Mouse (Mus musculus) stomach, embryonic 14.5 days (tissue): ENCODE measurements around the gene Usp35. TPM values are rescaled to one million over a fixed set of nuclear protein-coding genes. Genes with fewer than 3 reads are reported as not detected.
A peak's percentile ranks its signal among the peaks of the same experiment; 100 is the strongest.

ENCODE experiments used
- ATAC-seq: fragments of 200-750 bp; cut with Nextera tagmentation; 2 replicates; pipeline ENCODE4 v1.8.0; 2017; ENCODE audit warnings: low read depth, moderate TSS enrichment; ENCODE audit not compliant: insufficient number of reproducible peaks, insufficient read depth, low FRiP score
- H3K27ac ChIP-seq: fragments of 300-500 bp; sonication (generic); 2 replicates; pipeline ENCODE4 v1.5.1; 2014; ENCODE audit warnings: mild to moderate bottlenecking, low read length, moderate library complexity, mixed read lengths
- H3K27me3 ChIP-seq: fragments of 300-500 bp; sonication (generic); 2 replicates; pipeline ENCODE4 v1.6.1; 2014; ENCODE audit warnings: low read length, control low read depth, mixed read lengths; ENCODE audit not compliant: control insufficient read depth, insufficient read depth
- H3K36me3 ChIP-seq: fragments of 300-500 bp; sonication (generic); 2 replicates; pipeline ENCODE4 v1.6.1; 2014; ENCODE audit warnings: mild to moderate bottlenecking, control low read depth, low read length, moderate library complexity, mixed read lengths; ENCODE audit not compliant: control insufficient read depth, insufficient read depth
- H3K4me1 ChIP-seq: fragments of 300-500 bp; sonication (generic); 2 replicates; pipeline ENCODE4 v1.6.1; 2014; ENCODE audit warnings: low read length, control low read depth, mixed read lengths; ENCODE audit not compliant: control insufficient read depth, insufficient read depth
- H3K4me2 ChIP-seq: fragments of 300-500 bp; sonication (generic); replicated peaks from 2 replicates; pipeline ENCODE4 v1.6.1; 2014; ENCODE audit warnings: low read depth, low read length, control low read depth
- H3K4me3 ChIP-seq: fragments of 300-500 bp; sonication (generic); 2 replicates; pipeline ENCODE4 v1.5.1; 2014; ENCODE audit warnings: low read depth, low read length, control low read depth
- H3K9ac ChIP-seq: fragments of 300-500 bp; sonication (generic); replicated peaks from 2 replicates; pipeline ENCODE4 v1.6.1; 2014; ENCODE audit warnings: low read depth, mild to moderate bottlenecking, control low read depth, low read length, moderate library complexity, mixed read lengths
- H3K9me3 ChIP-seq: fragments of 300-500 bp; sonication (generic); 2 replicates; pipeline ENCODE4 v1.6.1; 2016; ENCODE audit warnings: low read depth, low read length, control low read depth; ENCODE audit not compliant: control insufficient read depth
- WGBS: fragments of 180-500 bp; shearing (Covaris S2); extraction: QIAGEN DNeasy Blood & Tissue Kit; methylation state at CpG from one replicate; pipeline ENCODE4 v1.1.7; 2014; 5-methylcytosine and 5-hydroxymethylcytosine counted together
- polyA plus RNA-seq: library from polyadenylated mRNA; unstranded; fragments of >200 nt; fragmentation: Nextera tagmentation; extraction: Ambion mirVana; gene quantifications from 2 replicates; pipeline ENCODE4 v1.2.1, GENCODE M21; 2014

The Usp35 gene
- polyA plus RNA-seq, 1 experiment from 2014 or later: 3.4 TPM

DNA sequence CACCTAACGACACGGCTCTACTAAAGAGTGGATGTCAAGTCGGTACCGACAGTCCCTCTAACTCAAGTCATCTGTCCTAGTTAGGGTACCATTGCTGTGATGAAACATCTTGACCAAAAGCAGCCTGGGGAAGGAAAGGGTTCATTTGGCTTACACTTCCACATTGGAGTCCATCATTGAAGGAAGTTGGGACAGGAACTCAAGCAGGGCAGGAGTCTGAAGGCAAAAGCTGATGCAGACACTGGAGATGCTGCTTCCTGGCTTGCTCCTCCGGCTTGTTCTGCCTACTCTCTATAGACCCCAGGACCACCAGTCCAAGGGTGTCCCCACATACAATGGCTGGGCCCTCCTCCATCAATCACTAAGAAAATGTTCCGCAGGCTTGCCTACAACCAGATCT lies 16.2 kb downstream of the Usp35 start:
- no peak overlapping the region for H3K4me2 ChIP-seq
- ATAC-seq: no peak
- H3K4me1 ChIP-seq: no peaks in the 10 kb centered on the region
- H3K27ac ChIP-seq: no peak overlapping the region
- WGBS: 84% methylated on average over 6 of the region's 6 CpGs
- no peak overlapping the region for H3K4me3 ChIP-seq
- peaks cover 5% of the 10 kb centered on the region for H3K36me3 ChIP-seq
- no peaks in the 10 kb centered on the region for H3K9me3 ChIP-seq
- H3K9ac ChIP-seq: no peak overlapping the region
- H3K27me3 ChIP-seq: no peaks in the 10 kb centered on the region

DNA sequence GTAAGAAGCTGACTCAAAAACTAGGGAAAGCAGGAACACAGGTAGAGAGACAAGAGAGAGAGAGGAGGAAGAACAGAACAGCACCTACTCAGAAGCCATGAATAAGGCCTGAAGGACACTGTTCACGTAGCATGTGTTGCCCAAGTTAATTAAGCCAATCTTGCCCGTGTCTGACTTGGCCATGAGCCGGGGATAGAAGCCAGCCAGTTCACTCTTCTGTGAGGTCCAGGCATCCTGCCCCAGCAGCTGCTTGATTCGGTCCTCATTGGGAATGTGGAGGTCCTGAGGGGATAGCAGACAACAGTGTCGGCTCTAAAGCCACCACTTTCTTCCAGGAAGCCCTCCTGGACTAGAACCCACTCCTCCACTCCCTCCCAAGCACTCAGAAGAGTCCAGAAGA lies 17.2 kb downstream of the Usp35 start:
- H3K4me2 ChIP-seq: no peak overlapping the region
- no peak overlapping the region for H3K27ac ChIP-seq
- H3K27me3 ChIP-seq: no peaks in the 10 kb centered on the region
- H3K4me1 ChIP-seq: no peaks in the 10 kb centered on the region
- no peaks in the 10 kb centered on the region for H3K9me3 ChIP-seq
- no peak overlapping the region for H3K4me3 ChIP-seq
- H3K9ac ChIP-seq: no peak overlapping the region
- peaks cover 5% of the 10 kb centered on the region for H3K36me3 ChIP-seq
- 83% methylated on average over 5 of the region's 5 CpGs for WGBS
- ATAC-seq: no peak

DNA sequence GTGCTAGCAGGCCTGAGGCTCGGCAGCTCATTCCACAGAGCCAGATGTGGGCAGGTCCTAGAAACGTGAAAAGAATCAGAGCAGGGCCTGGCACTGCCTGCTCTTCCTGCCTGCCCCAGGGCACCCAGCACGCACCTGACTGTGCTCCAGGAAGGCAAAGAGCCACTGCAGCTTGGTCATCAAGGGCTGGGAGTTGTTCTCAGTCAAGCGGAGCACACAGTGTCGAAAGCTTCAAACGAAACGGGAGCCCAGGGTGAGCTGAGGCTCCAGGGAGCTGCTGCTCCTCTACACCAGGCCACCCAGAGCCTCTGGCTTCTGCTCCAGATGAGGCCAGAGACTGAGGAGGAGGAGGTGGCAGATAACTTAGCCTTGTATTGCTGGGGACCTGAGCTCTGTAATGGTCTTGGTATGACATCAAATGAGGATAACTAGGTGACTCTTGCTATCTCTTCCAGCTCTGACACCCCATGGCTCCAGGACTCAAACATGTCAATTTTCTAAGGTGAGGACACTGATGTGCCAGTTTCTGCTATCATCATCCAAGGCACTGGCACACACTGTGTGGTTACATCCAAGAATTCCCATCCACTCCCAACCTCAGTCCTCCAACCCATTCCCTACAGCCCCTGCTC lies 18.3 kb downstream of the Usp35 start:
- H3K27me3 ChIP-seq: no peaks in the 10 kb centered on the region
- peaks cover 11% of the 10 kb centered on the region for H3K36me3 ChIP-seq
- WGBS: 76% methylated on average over 7 of the region's 7 CpGs
- H3K4me2 ChIP-seq: no peak overlapping the region
- ATAC-seq: no peak
- no peak overlapping the region for H3K27ac ChIP-seq
- H3K9me3 ChIP-seq: no peaks in the 10 kb centered on the region
- no peak overlapping the region for H3K9ac ChIP-seq
- no peak overlapping the region for H3K4me3 ChIP-seq
- no peaks in the 10 kb centered on the region for H3K4me1 ChIP-seq

DNA sequence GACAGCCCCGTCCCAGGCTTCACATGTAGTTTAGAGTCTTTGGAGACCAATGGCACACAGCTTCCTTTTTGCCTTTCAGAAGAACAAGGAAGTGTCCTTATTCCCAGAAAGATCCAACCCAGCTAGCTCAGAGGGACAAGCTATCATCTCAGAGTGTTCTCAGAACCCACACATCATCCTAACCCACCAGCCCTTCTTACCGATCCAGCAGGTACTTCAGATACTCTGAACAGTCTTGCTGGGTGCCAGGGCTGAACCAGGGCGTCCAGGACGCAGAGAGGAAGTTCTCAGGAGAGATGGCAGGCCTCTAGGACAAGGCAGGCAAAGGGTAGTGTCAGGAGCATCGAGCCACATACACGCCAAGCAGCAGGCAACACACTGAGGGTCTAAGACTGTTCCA lies 19.0 kb downstream of the Usp35 start:
- Histone ChIP-seq H3K4me1 (no peaks in the 10 kb centered on the region), H3K9me3 (no peaks in the 10 kb centered on the region), H3K4me2 (no peak overlapping the region), H3K9ac (no peak overlapping the region), H3K27ac (no peak overlapping the region), H3K36me3 (peaks cover 13% of the 10 kb centered on the region), H3K4me3 (no peak overlapping the region), H3K27me3 (no peaks in the 10 kb centered on the region)
- no peak for ATAC-seq
- WGBS: 83% methylated on average over 6 of the region's 6 CpGs

DNA sequence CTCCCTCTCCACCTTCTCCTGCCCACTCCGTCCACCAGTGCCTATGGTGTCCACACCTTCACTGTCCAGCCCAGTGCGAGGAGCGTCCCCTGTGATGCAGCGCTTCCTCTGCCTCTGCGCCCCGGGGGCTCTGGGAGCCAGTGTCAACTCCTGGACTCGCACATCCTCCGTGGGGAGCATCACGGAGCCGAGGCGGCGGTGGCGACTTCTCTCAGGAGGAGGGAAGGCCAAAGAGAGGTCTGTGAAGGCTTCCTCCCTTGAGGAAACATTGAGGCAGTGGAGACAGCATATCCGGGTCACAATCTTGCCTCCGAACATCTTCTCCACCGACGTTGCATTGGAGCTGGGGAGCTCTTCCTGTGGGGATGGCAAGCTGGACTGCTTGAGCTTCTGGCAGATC lies 19.6 kb downstream of the Usp35 start:
- Histone ChIP-seq H3K4me2 (no peak overlapping the region), H3K9ac (no peak overlapping the region), H3K27ac (no peak overlapping the region), H3K9me3 (no peaks in the 10 kb centered on the region), H3K27me3 (no peaks in the 10 kb centered on the region), H3K4me3 (no peak overlapping the region), H3K4me1 (no peaks in the 10 kb centered on the region), H3K36me3 (peaks cover 13% of the 10 kb centered on the region)
- no peak for ATAC-seq
- 88% methylated on average over 17 of the region's 17 CpGs for WGBS

DNA sequence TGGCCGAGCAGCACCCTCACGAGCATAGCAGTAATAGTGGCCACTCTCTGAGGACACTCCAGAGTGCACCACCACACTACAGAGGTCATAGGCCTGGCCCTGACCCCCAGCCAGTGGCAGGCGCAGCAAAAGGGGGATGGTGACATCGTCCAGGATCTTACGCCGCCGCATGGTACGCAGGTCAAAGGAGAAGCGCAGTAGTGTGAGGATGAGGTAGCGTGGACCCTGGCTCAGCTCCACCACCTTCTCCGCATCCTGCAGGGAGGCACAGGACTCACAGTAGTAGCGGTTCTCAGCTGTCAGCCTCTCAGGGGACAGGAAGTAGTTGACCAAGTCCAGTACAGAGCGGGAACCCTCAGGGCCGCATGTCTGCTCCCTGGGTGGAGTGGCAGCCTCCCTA lies 20.2 kb downstream of the Usp35 start:
- Histone ChIP-seq H3K9me3 (no peaks in the 10 kb centered on the region), H3K9ac (no peak overlapping the region), H3K27me3 (no peaks in the 10 kb centered on the region), H3K4me2 (no peak overlapping the region), H3K4me1 (no peaks in the 10 kb centered on the region), H3K4me3 (no peak overlapping the region), H3K27ac (no peak overlapping the region), H3K36me3 (peaks cover 13% of the 10 kb centered on the region)
- WGBS: 88% methylated on average over 14 of the region's 14 CpGs
- 0 out of 2 replicates have a peak, but pooled peaks have one; percentile 30 for ATAC-seq

DNA sequence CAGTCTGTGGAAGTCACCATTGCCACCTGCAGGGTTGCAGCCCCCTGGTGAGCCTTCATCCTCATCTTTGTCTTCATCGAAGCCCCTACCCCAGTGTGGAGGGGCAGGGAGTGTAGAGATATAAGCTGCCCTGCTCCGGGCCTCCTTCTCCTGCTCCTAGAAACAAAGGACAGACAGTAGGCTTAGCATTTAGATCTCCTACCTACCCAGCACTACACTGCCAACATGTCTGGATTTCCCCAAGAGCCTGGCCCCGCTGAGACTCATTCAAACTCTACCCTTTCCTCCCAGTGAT lies 21.5 kb downstream of the Usp35 start:
- no peaks in the 10 kb centered on the region for H3K27me3 ChIP-seq
- no peaks in the 10 kb centered on the region for H3K9me3 ChIP-seq
- no peak overlapping the region for H3K27ac ChIP-seq
- no peak for ATAC-seq
- H3K36me3 ChIP-seq: peaks cover 18% of the 10 kb centered on the region
- no peaks in the 10 kb centered on the region for H3K4me1 ChIP-seq
- 93% methylated on average over 3 of the region's 3 CpGs for WGBS
- no peak overlapping the region for H3K9ac ChIP-seq
- no peak overlapping the region for H3K4me3 ChIP-seq
- H3K4me2 ChIP-seq: no peak overlapping the region

DNA sequence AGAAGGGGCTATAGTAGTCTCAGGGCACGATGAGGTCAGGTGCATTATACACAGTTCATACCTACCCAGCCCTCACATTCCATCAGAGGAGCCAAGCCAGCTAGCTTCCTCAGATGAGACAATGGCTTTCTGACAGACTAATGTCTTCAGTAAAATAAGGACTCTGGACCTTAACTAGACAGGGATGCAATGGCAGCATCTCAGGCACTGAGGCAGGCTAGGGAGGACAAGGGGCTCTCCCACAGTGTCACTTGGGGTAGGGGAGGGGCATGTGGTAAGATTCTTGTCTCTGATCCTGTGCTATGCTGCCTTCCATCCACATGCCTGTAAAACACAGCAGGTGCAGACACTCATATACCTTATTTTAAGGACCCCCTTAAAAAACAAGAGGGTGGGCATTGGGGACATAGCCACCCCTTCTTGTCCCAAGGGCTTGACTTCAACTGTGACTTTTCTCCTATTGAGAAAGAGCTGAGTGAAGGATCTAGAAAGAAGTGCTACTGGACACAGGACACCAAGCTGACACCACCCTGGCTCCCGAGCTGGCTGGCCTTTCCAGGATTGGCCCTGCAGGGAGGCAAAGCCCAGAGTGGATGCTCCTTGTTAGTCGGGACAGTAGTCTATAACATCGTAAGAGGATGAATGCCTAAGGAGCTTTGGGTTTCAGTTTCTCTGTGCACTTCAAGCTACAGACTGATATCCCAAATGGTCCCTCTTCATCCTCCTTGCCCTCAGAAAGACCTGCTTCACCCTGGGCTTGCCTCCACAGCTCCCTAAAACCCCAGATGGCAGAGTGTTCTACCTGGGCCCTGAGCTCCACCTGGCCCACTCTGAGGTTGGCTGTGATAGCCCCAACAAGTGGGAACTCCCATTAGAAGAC lies 22.1 kb downstream of the Usp35 start:
- Histone ChIP-seq H3K27me3 (no peaks in the 10 kb centered on the region), H3K4me3 (no peak overlapping the region), H3K9me3 (no peaks in the 10 kb centered on the region), H3K36me3 (peaks cover 19% of the 10 kb centered on the region), H3K4me2 (no peak overlapping the region), H3K4me1 (no peaks in the 10 kb centered on the region), H3K27ac (no peak overlapping the region), H3K9ac (no peak overlapping the region)
- no peak for ATAC-seq
- WGBS: 81% methylated on average over 4 of the region's 4 CpGs
